Mouse (Mus musculus): ENCODE data around the gene Acacb.
A peak's percentile ranks its signal among the peaks of the same experiment; 100 is the strongest.

Acacb gene

DNA sequence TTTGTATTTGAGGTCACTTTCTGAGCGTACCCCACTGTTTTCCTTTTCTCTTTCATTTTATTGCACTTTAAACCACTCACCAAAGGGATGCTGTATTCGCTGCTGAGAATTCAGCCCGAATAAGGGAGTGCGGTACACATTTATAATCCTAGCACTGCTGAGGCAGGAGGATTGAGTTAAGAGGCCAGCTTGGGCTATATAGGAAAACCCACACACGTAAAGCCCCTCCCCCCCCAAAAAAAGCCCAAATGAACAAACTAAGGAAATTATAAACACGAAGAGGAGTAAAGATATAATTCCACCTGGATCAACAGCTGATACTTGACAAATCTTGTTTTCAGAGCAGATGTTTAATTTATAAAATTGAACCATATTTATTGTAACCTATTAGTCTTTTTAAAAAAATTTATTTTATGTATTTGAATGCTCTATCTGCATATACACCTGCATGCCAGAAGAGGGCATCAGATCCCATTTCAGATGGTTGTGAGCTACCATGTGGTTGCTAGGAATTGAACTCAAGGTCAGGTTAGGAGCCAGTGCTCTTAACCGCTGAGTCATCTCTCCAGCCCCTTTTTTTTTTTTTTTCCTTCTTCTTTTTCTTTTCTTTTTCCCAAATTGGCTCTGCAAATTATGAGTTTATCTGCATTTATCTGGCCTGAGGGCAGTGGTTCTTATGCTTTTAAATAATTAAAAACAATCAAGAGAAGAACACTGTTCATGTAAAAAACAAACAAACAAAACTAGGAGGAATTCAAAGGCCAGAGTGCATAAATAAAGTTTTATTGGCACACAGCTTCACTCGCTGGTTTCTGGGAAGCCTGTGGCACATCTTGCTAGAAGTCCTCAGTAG, 30.4 kb downstream of the Acacb start:
- no peak for DNase-seq

DNA sequence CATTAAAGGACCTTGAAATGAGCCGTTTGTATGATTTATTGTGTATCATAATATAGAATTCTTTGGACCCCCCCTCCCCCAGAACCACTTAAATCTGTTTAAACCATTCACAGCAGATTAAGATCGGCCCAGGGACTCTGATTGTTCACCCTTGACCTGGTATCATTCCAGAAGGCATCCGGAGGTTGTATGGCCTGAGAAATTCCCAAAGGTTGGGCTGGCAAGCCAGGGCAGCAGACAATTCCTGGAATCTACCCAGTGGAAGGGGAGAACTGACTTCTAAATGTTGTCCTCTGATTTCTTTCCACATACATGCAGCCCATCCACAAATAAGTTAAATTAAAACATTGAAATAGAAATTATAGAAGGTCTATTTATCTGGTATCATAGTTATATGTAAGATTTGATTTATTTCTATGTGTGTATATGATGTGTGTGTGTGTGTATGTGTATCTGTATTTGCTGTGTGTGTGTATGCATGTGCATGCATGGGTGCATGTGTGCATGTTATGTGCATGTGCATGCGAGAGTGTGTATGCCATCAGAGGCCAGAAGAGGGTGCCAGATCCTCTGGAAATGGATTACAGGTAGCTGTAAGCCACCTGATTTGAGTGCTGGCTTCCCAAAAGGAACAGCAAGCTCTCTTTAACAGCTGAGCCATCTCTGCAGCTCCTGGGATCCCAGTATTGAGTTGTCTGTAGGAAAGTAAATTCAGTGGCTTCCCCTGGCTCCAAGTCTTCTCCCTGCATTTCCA, 31.8 kb downstream of the Acacb start:
- DNase-seq = no peak

DNA sequence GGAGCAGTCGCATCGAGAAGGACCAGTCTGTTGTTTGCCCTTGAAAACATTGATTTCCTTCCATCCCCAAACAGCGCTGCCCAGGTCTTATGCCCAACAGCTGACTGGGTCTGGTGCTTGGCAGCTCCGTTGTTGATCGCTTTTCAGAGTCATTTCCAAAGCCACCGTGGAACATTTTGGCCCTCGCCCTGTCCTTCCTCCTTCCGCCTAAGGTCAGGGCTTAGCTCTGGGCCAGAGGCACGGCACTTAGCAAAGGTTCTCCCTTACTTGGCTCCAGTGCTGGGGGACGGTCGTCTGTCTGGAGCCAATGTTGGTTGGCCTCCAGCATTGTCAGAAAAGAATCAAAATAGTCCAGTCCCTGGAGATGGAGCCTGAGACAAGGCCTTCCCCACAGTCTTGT, 33.2 kb downstream of the Acacb start:
- no peak for DNase-seq

DNA sequence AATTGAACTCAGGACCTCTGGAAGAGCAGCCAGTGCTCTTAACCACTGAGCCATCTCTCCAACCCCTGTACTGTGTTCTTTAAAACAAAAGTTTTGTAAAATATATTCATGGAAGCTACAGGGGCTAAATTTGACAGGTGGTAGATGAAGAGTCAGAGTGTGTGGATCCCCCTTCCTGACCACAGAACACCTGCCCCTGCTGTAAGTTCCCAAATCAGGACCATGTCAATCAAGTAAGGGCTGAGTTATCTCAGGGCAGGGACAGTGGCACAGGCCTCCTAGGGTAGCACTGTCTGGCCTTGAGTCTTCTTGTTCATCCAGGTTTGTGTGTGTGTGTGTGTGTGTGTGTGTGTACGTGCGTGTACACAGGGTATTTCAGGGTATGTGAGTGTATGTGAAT, 37.2 kb downstream of the Acacb start:
- no peak for DNase-seq

DNA sequence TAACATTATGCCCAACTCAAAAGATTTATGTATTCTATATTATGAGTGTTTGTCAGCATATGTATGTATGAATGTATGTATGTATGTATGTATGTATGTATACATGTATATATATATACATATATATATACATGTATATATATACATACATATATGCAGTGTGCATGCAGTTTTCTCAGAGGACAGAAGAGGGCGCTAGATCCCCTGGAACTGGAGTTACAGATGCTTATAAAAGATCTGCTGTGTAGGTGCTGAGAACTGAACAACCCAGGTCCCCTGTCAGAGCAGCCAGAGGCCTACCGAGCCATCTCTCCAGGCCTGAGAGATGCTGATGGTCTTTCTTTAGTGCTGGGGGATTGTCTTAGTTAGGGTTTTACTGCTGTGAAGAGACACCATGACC, 40.8 kb downstream of the Acacb start:
- no peak for DNase-seq

DNA sequence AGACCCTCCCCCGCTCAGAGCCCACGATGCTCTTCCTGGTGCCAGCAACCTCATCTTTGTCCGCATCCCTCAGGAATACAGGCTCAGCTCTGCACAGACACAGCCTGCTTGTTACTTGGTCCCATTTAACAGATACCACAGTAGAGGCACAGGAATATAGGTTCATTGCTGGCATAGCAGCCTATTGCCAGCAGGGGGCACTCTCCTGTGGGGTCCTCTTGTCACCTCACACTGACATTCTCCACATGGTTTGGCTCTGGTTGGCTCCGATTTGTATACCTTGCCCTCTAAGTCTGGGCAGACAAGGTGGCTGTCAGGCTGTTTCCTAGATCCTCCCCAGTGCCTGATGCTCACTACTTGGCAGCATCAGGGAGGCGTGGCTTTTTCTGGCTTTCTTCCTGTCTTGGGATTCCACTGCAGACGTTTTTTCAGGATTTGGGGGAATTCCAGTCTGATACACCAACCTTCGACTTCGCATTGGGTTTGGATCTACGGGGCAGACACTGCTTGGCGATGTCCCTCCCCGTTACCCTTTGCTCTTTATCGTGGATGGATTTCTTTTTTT, 42.6 kb downstream of the Acacb start:
- DNase-seq = no peak

DNA sequence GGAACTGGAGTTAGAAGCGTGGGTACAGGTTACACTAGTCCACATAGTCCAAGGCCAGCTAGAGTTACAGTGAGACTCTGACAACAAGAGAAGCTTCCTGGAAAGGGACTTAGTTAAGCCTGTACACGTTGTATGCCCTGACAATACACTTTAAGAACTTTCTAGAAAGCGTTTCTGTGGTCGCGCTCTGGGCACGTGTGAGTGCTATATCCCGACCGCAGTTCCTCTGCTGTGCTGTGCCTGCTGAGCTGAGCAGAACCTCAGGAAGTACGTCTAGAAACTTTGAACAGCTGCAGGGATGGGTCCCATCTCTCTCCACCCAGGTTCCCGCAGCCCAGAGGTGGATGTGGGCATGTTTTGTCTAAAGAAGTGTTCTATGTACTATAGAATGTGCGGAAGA, 47.8 kb downstream of the Acacb start:
- DNase-seq = no peak

DNA sequence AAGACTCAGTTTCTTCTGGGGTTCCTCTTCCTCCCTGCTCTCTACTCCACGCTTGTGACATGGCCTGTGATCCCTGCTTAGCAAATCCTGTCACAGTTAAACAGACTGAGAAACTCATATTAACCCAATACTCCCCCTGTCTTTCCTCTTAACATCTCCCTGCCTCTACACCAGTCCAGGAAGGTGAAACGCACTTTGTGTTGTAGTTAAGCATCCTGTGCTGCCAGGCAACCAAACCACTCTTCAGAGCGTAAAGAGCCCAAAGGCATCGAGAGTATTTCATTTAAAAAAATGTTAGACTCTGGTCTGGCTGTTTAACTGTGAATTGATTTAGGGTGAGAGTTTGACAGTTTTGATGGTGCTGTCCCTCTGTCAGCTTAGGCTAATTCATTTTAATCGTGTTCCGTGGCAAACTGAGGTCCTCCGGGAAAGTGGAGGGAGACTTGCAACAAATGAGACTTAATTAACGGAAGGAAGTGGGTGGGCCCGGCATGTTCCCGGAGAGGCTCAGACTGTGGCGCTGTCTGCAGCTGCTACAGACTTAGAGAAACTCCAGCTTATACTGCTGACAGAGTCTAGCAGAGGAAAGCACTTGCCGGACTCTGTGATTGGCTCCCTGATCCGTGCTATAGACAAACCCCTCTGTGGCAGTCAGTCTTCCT, 52.9 kb downstream of the Acacb start:
- no peak for DNase-seq

DNA sequence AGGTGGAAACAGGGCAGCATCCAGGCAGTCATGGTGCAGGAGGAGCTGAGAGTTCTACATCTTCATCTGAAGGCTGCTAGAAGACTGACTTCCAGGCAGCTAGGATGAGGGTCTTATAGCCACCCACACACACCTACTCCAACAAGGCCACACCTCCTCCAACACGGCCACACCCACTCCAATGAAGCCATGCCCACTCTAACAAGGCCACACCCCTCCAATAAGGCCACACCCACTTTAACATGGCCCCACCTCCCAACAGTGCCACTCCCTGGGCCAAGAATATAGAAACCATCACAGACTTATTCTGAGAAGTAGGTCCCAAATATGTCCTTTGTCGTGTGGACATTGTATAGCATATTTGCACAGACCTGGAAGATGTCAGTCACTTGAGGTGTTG, 59.8 kb downstream of the Acacb start:
- no peak for DNase-seq

DNA sequence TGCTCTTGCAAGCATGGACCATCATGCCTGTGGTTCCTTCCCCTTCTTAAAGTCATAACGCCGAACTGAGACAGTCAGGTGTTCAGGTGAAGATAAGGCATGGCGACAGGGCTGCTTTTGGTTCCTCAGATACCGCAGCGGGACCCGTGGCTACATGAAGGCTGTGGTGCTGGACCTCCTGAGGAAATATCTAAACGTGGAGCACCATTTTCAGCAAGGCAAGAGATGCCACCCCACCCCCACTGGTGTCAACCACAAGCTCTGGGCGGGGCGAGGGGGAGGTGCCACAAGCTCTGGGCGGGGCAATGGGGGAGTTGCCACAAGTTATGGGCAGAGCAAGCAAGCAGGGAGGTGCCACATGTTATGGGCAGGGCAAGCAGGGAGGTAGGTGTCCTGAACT, 66.8 kb downstream of the Acacb start:
- no peak for DNase-seq

DNA sequence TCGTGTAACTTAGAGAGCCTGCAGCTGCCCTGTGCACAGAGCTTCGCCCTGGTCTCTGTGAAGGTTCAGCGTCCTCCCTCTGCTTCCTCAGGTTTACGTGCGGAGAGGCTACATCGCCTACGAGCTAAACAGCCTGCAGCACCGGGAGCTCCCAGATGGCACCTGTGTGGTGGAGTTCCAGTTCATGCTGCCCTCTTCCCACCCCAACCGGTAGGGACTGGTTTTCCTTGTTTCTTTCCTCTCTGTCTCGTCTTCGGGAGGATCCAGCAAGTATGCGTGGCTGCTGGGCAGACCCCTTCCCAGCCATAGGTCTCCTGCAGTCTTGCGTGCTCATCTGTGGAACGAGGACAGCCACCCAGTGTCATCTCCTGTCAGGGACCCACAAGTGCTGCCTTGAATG, 72.4 kb downstream of the Acacb start:
- no peak for DNase-seq

DNA sequence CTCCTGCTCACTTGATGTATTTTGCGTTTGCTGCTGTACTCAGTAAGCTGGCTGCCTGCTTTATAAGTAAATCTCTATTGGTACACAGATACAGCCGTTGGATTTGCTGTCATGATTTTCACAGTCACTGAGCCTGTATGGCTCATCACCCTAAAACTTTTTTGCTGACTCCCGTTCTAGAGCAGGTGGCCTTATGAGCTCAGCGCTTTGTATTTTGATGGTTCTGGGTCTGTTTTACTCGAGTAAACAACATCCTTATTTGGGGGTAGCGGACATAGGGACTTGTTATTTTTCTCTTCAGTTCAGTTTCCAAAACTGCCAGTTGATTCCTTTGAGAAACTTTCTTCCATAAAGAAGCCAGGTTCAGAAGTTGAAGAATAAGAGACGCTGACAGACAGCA, 79.7 kb downstream of the Acacb start:
- DNase-seq = no peak

DNA sequence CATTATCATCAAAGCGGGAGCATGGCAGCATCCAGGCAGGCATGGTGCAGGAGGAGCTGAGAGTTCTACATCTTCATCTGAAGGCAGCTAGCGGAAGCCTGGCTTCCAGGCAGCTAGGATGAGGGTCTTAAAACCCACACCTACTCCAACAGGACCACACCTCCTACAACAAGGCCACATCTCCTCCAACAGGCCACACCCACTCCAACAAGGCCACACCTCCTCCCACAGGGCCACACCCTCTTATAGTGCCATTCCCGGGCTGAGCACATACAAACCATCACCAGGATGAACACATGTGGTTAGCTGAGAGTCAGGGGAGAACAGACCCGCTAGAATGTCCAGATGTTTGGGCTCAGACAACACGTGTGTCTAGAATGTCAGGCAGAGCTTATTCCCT, 82.6 kb downstream of the Acacb start:
- DNase-seq = no peak

DNA sequence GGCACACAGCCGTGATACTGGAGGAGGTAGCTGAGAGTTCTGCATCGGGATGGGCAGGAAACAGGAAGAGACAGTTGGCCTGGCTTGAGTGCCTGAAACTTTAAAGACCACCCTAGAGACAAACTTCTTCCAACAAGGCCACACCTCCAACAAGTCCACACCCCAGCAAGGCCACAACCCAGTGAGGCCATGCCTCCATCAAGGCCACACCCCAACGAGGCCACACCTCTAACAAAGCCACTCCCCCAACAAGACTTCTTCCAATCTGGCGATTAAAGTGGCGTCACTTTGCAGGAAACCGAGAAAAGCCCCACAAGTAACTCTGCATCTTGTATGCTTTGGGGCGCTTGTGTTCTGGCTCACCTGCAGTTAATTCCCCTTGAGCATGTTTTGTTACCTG, 92.6 kb downstream of the Acacb start:
- DNase-seq = no peak

DNA sequence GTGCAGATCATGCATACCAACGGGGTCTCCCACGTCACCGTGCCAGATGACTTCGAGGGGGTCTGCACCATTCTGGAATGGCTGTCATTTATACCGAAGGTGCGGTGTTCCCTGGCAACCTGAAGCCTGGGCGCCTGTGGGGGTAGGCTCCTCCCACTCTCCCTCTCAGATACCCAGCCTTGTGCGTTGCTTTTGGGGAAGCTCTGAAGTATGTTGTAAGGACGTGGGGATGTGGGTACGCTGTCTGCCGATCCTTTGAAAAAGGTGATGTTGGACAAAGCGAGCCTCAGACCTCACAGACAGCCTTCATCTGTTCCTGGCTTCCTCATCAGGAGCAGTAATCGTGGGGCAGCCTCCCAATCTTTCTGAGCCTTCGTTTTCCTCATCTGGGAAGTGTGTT, 93.4 kb downstream of the Acacb start:
- DNase-seq = no peak

DNA sequence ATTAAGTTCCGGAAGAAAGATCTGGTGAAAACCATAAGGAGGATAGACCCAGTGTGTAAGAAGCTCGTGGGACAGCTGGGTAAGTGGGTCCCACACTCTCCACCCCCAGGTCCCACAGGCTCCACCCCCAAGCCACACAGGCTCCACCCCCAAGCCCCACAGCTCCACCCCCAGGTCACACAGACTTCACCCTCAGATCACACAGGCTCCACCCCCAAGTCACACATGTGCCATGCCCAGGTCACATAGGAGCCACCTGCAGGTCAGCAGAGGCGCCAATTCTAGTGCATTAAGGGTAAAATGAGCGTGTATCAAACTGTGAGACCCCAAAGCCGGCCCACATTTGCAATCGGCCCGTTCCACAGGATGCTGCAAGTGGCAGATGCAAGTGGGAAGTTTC, 100.1 kb downstream of the Acacb start:
- DNase-seq = no peak

DNA sequence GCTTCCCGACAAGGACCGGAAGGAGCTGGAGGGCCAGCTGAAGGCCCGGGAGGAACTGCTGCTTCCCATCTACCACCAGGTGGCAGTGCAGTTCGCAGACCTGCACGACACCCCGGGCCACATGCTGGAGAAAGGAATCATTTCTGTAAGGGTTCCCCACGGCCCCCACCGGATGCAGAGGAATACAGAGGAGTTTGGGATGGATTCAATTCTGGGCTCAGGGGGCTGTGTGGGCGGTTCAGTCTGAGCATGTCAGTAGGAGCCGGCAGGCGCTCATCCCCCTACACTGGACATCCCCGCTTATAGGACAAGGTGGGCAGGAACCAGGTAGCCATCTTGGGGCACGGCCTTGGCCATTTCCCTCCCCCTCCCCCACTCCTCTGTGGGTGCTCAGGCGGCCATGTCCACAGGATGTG, 101.8 kb downstream of the Acacb start:
- peak; percentile 66 for DNase-seq

DNA sequence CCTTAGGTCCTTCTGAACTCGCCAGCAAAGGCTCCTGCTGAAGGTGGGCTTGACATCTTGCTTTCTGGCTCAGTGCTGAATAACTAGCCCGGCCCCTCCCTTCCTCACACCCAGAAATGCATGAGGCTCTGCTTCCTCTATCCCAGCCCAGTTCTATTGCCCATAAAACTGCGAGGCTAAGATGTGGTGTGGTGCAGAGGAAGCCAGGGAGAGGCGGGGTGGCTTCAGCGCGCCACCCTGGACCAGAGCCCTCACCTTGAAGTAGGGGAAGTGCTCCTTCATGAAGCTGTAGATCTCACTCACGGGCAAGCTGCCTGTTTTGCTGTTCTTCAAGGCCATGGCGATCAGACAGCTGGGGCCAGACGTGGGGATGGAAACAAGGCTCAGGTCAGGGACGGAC, 113.2 kb downstream of the Acacb start:
- DNase-seq = no peak

DNA sequence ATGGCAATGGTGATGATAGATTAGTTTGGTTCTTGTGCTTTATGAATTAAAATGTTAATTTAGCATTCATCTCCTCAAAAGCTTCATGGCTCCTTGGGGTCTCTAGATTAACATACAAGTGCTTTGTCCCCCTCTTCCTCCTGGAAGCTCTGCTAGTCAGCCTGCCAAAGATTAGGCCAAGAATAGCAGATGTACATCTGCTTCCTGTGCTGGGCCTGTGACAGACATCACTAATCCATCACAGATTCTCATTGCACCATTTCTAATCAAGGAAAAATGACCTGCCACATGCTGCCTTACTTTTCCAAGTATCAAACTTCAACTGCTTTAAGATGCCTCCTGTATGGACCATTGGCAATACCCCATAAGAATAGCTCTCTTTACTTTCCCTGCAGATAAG, 115.2 kb downstream of the Acacb start:
- no peak for DNase-seq

DNA sequence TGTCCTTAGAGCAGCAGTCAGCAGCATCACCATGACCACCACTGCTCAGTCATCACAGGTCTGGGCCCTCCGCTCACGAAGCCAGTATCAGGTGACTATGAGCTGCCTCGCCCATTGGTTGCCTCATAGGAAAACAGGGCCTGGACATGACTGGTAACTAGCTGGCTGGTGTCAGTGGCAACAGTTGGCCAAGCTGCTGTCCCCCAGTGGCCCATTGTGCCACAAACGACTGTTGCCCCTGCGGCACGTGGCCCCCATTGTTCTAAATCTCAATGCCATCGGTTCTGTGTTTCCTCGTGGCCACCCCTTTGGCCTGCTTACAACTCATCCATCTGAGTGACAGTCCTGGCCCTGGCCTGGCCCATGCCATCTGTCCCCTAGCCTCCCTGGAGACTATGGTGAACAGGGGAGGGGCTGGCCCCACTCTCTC, 117.7 kb downstream of the Acacb start:
- DNase-seq = no peak

DNA sequence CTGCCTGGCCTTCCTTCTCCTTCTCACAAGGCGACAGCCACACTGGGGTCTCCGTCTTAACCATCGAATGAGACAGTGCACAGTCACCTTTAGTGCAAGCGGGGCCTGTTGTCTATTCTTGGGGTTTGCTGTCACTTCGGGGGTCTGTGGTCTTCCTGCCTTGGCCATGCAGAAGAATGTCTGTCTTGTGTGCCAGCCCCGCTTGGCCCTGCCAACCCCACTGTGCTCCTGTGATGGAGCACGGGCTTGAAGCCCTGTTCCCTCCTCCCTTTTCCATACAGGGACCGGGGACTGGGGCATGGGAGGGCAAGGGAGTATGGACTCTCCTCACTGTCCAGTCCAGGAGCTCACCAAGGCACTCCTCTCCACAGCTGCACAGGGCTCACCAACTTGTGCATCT, 118.5 kb downstream of the Acacb start:
- no peak for DNase-seq

DNA sequence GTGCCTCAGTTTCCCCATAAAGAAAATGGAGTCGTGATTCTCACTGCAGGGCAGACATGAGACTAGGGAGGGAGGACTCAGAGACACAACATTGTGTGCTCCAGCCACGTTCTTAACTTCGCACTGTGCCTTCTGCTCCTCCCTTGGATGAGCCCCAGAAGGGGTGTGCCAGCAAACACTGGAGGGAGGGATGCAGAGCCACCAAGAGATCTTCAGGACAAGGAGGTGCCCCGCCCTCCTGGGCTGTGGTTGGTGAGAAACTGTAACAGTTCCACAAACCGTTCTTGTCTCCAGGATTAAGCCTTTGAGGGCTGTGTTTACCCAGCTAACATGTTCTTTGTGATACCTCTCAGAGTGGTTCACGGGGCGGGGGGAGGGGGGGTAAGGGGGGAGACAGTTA, 122.3 kb downstream of the Acacb start:
- DNase-seq = no peak

DNA sequence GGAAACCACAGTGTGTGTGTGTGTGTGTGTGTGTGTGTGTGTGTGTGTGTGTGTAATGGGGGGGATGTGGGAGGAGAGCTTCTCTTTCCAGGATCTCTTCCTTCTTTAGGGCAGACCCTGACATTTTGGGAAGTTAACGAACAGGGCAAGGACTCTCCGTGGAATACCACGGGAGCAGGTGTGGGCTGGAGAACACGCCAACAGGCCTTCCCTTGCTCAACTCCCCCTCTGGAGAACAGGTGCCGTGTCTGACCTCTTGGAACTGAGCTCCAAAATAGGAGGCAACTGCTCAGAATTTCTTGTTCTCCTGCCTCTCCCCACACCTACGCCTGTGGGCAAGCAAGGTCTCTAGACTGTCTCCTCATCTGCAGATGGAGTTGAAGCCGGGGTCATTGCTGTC, 123.2 kb downstream of the Acacb start:
- DNase-seq = no peak

DNA sequence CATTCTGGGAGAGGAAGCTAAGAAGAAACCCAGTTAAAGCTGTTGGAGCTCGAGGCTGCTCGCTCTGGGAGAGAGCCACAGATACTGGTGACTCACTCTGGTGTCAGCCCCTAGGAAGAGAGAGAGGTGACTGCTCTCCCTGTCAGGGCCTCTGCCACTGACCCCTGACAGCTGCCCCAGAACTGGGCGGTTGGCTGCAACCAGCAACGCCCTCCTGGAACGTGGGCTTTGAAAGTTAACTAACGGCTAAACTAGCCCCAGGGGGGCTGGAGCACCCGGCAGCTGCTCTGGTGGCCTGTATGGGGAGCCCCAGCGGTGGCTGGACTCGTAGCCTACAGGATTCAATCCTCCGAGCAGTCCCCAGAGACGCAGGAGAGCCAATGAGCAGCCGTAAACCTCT, 123.6 kb downstream of the Acacb start:
- no peak for DNase-seq

Measured in right cerebral cortex, postnatal 25 days (tissue).